Mouse (Mus musculus) liver, embryonic 14.5 days (tissue): ENCODE data around the gene Cdh23. TPM values are rescaled to one million over a fixed set of nuclear protein-coding genes. Genes with fewer than 3 reads are reported as not detected.
A peak's percentile ranks its signal among the peaks of the same experiment; 100 is the strongest.

Experiments
- ATAC-seq: fragments of 200-750 bp; cut with Nextera tagmentation; 2 replicates; pipeline ENCODE4 v1.8.0; 2017; ENCODE audit warnings: moderate number of reproducible peaks, mild to moderate bottlenecking, moderate library complexity; ENCODE audit not compliant: insufficient read depth
- DNase-seq, 3 experiments: peaks; one replicate each; pipeline ENCODE4 v3.0.0-alpha.2; 2012 to 2013; ENCODE audit warnings: low read depth in 3 of 3, low spot score in 3 of 3
- H3K27ac ChIP-seq: fragments of 300-500 bp; sonication (generic); 2 replicates; pipeline ENCODE4 v1.5.1; 2014; ENCODE audit warnings: moderate library complexity, mild to moderate bottlenecking, control low read depth, inconsistent platforms
- H3K27me3 ChIP-seq: fragments of 300-500 bp; sonication (generic); 2 replicates; pipeline ENCODE4 v1.6.1; 2014; ENCODE audit warnings: mild to moderate bottlenecking, low read length, moderate library complexity; ENCODE audit not compliant: control insufficient read depth, insufficient read depth
- H3K36me3 ChIP-seq: fragments of 300-500 bp; sonication (generic); replicated peaks from 2 replicates; pipeline ENCODE4 v1.6.1; 2014; ENCODE audit warnings: low read depth; ENCODE audit not compliant: control insufficient read depth, insufficient read depth
- H3K4me1 ChIP-seq, 2 experiments: fragments of 200-500 bp in 1 of 2; fragments of 300-500 bp in 1 of 2; sonication (generic) in 1 of 2; replicated peaks; 2 replicates each; pipeline ENCODE4 v1.6.1; 2012 to 2014; ENCODE audit warnings: antibody characterized with exemption in 1 of 2, inconsistent platforms in 1 of 2, low read length in 1 of 2; ENCODE audit not compliant: control insufficient read depth in 2 of 2, insufficient read depth in 2 of 2
- H3K4me2 ChIP-seq: fragments of 300-500 bp; sonication (generic); 2 replicates; pipeline ENCODE4 v1.6.1; 2014; ENCODE audit warnings: low read depth, mild to moderate bottlenecking, control low read depth, moderate library complexity
- H3K4me3 ChIP-seq, 2 experiments: fragments of 200-500 bp in 1 of 2; fragments of 300-500 bp in 1 of 2; sonication (generic) in 1 of 2; 2 replicates each; pipeline ENCODE4 v1.5.1; 2012 to 2014; ENCODE audit warnings: low read depth in 2 of 2, low read length in 2 of 2, mild to moderate bottlenecking in 2 of 2, control low read depth in 1 of 2, inconsistent platforms in 1 of 2, moderate library complexity in 1 of 2; ENCODE audit not compliant: insufficient read depth in 1 of 2
- H3K9ac ChIP-seq: fragments of 300-500 bp; sonication (generic); replicated peaks from 2 replicates; pipeline ENCODE4 v1.6.1; 2014; ENCODE audit warnings: mild to moderate bottlenecking, control low read depth, moderate library complexity
- H3K9me3 ChIP-seq: fragments of 300-500 bp; sonication (generic); 2 replicates; pipeline ENCODE4 v1.6.1; 2016; ENCODE audit warnings: low read length, mixed read lengths; ENCODE audit not compliant: control insufficient read depth
- CTCF ChIP-seq: IDR thresholded peaks from 2 replicates; pipeline ENCODE4 v1.5.1; 2016; ENCODE audit warnings: antibody characterized with exemption, low read depth, control low read depth
- EP300 ChIP-seq: IDR thresholded peaks from 2 replicates; pipeline ENCODE4 v1.6.1; 2016; ENCODE audit warnings: antibody characterized with exemption, low read depth
- WGBS: fragments of 180-500 bp; shearing (Covaris S2); extraction: QIAGEN DNeasy Blood & Tissue Kit; methylation state at CpG from one replicate; pipeline ENCODE4 v1.1.7; 2014; ENCODE audit not compliant: insufficient replicate concordance; 5-methylcytosine and 5-hydroxymethylcytosine counted together
- polyA plus RNA-seq, 2 experiments: library from polyadenylated mRNA; depleted of rRNA in 1 of 2; stranded (reverse) in 1 of 2; unstranded in 1 of 2; fragments of >200 nt; fragmentation: Nextera tagmentation in 1 of 2; extraction: Ambion mirVana in 1 of 2; gene quantifications; 2 replicates each; pipeline versions ENCODE4 v1.2.1 to v1.2.3; 2012 to 2014

Gene Cdh23
- polyA plus RNA-seq, 2 experiments, result 0.02 TPM; not detected in 1

DNA sequence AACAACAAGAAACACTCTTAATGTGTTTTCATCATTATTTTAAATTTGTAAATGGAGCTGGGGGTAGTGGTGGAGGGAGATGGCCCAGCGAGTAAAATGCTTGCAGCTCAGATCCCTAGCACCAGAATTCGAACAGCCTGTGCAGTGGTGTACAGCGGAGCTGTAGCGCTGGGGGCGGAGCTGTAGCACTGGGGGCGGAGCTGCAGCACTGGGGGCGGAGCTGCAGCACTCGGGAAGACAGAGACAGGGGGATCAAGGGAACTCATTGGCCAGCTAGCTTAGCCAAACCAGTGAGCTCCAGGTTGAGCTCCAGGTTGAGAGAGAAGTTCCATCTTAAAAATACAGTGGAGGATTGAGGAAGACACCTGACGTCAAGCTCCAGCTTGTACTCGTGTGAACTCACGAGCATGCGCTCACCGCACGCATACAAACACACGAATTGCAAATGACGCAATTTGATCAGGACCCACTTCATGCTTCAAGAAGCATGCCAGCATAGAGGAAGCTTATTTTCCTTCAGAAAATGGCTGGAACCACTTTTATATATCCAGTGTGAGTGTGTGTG, 438.9 kb downstream of the Cdh23 start:
- Histone ChIP-seq H3K9ac (no peak overlapping the region), H3K4me1 (peaks cover 7 to 16% of the 10 kb centered on the region in 2 experiments), H3K4me2 (no peak overlapping the region), H3K27ac (no peak overlapping the region), H3K36me3 (no peaks in the 10 kb centered on the region), H3K27me3 (no peaks in the 10 kb centered on the region), H3K9me3 (no peaks in the 10 kb centered on the region), H3K4me3 (no peak overlapping the region)
- ATAC-seq (0 out of 2 replicates have a peak, but pooled peaks have one; percentile 32), DNase-seq (no peak)
- WGBS, result 47% methylated on average over 16 of the region's 16 CpGs
- TF ChIP-seq CTCF (no peak), EP300 (no peak)

DNA sequence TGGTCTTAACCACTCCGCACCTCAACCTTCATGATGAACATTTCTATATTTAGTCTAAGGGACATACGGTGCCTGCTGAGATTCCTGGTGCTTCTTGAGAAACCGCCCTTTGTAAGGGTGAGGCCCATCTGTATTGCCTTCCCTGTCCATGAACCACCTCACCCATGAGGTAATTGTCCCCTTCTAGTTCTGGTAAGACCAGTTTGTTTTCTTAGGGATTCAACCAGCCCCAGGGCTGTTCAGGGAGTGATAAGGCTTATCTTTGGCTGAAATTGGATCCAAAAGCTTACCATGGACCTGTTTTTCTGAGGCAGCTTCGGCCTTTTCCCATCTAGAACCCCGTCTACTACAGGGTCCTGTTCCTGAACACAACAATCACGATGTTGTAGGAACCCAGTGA, 440.2 kb downstream of the Cdh23 start:
- Histone ChIP-seq H3K4me2 (0 out of 2 replicates have a peak overlapping the region, but pooled peaks have one; percentile 1), H3K9ac (no peak overlapping the region), H3K9me3 (no peaks in the 10 kb centered on the region), H3K4me3 (no peak overlapping the region), H3K4me1 (peaks cover 7 to 16% of the 10 kb centered on the region in 2 experiments), H3K27ac (no peak overlapping the region), H3K27me3 (no peaks in the 10 kb centered on the region), H3K36me3 (no peaks in the 10 kb centered on the region)
- ATAC-seq, result peak; percentile 42; the same call in 1 of the 2 replicates
- 35% methylated on average over 6 of the region's 6 CpGs for WGBS
- no peak for DNase-seq
- peak; percentile 36; the same call in 1 of the 2 replicates for TF ChIP-seq EP300
- TF ChIP-seq CTCF, result no peak

Other genes with a start within 250 kb of the Cdh23 start
- gene Slc29a3, start 56.3 kb upstream of the Cdh23 start, polyA plus RNA-seq (2012; rRNA removed), result 1.7 and 1.9 TPM in 2 replicates
- gene Slc29a3, start 56.3 kb upstream of the Cdh23 start, polyA plus RNA-seq (2014; fragmentation: Nextera tagmentation; extraction: Ambion mirVana), result 2.1 and 3.3 TPM in 2 replicates
- 0.44 and 0.52 TPM in 2 replicates for gene Unc5b, start 135.1 kb upstream of the Cdh23 start, polyA plus RNA-seq (2012; rRNA removed)
- gene Unc5b, start 135.1 kb upstream of the Cdh23 start, polyA plus RNA-seq (2014; fragmentation: Nextera tagmentation; extraction: Ambion mirVana), result 0.16 and 0.18 TPM in 2 replicates